Mouse (Mus musculus): ENCODE measurements at regions not wholly inside any gene's neighbourhood (a gene's known extent, or its start where the extent isn't known, plus 50 kb on each side); places are given as distances from the start of the nearest gene placed in this dataset.

DNA sequence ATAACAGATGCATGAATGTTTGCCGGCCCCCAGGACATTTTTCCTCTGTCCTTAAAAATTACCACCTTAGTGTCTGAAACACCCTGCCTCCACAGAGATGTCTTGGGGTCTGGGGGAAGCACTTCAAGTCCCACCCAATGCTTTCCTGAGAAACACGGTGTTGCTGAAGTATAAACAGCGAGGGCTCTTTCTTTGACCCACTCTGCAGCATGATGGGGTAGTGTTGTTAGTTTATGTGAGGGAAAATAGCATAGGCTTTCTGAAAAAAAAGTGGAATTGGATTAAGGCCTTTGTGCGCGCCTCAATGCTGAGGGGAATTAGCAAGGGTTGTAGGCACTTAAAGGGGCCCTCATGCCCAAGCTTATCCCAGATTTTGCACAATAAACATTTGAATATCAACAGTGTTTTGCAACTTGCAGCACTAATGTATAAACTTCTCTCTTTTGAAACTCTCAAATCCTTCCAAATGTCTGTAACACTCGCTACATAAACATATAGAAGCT lies 201.8 kb downstream of the Nr2f2 start:
- H3K4me3 ChIP-seq (ENCODE audit: low read depth, low read length) = no peak overlapping the region
- H3K36me3 ChIP-seq (ENCODE audit: control insufficient read depth, insufficient read depth, low read length) = no peaks in the 10 kb centered on the region
- peaks cover 74% of the 10 kb centered on the region for H3K27me3 ChIP-seq (replicated peaks; ENCODE audit: control insufficient read depth, insufficient read depth, low read length)
- WGBS = 9% methylated on average over 6 of the region's 6 CpGs
- H3K9me3 ChIP-seq (replicated peaks; ENCODE audit: control insufficient read depth, low read length) = no peaks in the 10 kb centered on the region
- no peak overlapping the region for H3K4me2 ChIP-seq (ENCODE audit: low read length)
- no peak for DNase-seq (ENCODE audit: low spot score)
- H3K4me1 ChIP-seq (ENCODE audit: control insufficient read depth, insufficient read depth, low read length) = no peaks in the 10 kb centered on the region
- no peak overlapping the region for H3K9ac ChIP-seq (ENCODE audit: low read length)
- no peak overlapping the region for H3K27ac ChIP-seq (ENCODE audit: low read depth, low read length)
- ATAC-seq = 0 out of 2 replicates have a peak, but pooled peaks have one; percentile 12

DNA sequence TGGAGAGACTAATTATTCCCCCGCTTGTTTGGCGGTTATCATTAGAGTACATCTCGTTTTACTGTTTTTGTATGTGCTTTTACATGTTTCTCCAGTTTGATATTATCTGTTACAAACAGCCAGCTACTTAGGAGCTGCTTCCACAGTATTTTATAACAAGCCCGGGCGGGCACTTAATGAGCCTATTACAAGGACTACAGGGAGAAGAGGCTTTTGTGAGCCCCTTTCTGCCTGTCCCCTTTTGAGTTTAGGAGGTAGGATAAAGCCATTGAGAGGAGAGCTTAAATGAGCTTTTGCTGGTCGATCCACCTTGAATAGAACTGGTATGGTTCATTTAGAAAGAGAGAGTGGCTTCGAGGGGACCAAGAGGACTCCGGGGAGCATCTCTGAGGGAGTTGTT lies 208.0 kb downstream of the Nr2f2 start:
- no peak overlapping the region for H3K4me3 ChIP-seq (ENCODE audit: low read depth, low read length)
- H3K36me3 ChIP-seq (ENCODE audit: control insufficient read depth, insufficient read depth, low read length) = no peaks in the 10 kb centered on the region
- DNase-seq (ENCODE audit: low spot score) = no peak
- no peaks in the 10 kb centered on the region for H3K9me3 ChIP-seq (replicated peaks; ENCODE audit: control insufficient read depth, low read length)
- peaks cover 5% of the 10 kb centered on the region for H3K4me1 ChIP-seq (ENCODE audit: control insufficient read depth, insufficient read depth, low read length)
- no peak for ATAC-seq
- H3K9ac ChIP-seq (ENCODE audit: low read length) = no peak overlapping the region
- H3K27me3 ChIP-seq (replicated peaks; ENCODE audit: control insufficient read depth, insufficient read depth, low read length) = peaks cover 32% of the 10 kb centered on the region; the same call in 1 of the 2 replicates
- 5% methylated on average over 8 of the region's 8 CpGs for WGBS
- no peak overlapping the region for H3K4me2 ChIP-seq (ENCODE audit: low read length)
- H3K27ac ChIP-seq (ENCODE audit: low read depth, low read length) = no peak overlapping the region

DNA sequence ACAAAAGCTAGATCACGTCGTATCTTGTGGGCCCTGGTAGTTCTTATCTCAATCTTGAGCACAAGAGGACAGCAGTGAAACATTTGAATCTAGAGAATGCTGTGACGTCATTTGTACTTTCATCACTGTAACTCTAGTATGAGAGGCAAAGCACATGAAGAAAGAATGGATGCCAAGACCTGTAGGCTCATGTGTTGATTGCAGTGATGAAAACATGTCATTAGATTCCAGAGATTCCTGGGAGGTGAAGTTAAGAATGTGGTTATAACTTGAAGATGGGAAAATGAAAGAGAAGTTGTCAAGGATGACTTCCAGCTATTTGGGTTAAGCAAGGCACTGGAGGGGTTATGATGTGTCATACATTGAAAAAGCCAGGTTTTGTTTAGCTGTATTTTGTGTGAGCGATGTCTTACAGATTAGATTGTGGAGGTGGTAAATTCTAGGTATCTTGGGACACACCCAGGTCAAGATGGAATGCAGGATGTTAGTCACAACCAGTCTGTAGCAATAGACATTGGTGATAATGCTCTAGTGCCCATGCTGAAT lies 221.7 kb downstream of the Nr2f2 start:
- H3K4me2 ChIP-seq (ENCODE audit: low read length) = no peak overlapping the region
- no peak overlapping the region for H3K27ac ChIP-seq (ENCODE audit: low read depth, low read length)
- WGBS = 93% methylated on average over 4 of the region's 4 CpGs
- H3K4me1 ChIP-seq (ENCODE audit: control insufficient read depth, insufficient read depth, low read length) = no peaks in the 10 kb centered on the region
- H3K9me3 ChIP-seq (replicated peaks; ENCODE audit: control insufficient read depth, low read length) = no peaks in the 10 kb centered on the region
- DNase-seq (ENCODE audit: low spot score) = no peak
- no peak overlapping the region for H3K9ac ChIP-seq (ENCODE audit: low read length)
- ATAC-seq = no peak
- H3K4me3 ChIP-seq (ENCODE audit: low read depth, low read length) = no peak overlapping the region
- no peaks in the 10 kb centered on the region for H3K36me3 ChIP-seq (ENCODE audit: control insufficient read depth, insufficient read depth, low read length)
- no peaks in the 10 kb centered on the region for H3K27me3 ChIP-seq (replicated peaks; ENCODE audit: control insufficient read depth, insufficient read depth, low read length)

DNA sequence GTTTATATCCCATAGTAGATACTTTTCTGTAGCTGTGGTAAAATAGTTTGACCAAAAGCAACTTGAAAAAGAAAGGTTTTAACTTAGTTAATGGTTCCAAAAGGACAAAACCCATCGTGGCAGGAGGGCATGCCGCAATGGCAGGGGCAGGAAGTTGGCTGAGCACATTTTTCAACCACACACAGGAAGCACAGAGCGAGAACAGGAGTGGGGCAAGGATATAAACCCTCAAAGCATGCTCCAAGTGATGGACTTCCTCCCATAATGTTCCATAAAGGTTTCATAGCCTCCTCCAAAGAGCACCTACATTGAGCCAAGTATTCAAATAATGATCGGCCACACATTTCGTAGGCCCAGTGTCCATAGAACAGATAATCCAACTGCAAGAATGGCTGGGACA lies 229.7 kb downstream of the Nr2f2 start:
- Histone ChIP-seq H3K9ac (ENCODE audit: low read length) (no peak overlapping the region), H3K4me3 (ENCODE audit: low read depth, low read length) (no peak overlapping the region), H3K4me2 (ENCODE audit: low read length) (no peak overlapping the region), H3K27ac (ENCODE audit: low read depth, low read length) (no peak overlapping the region), H3K36me3 (ENCODE audit: control insufficient read depth, insufficient read depth, low read length) (no peaks in the 10 kb centered on the region), H3K9me3 (replicated peaks; ENCODE audit: control insufficient read depth, low read length) (no peaks in the 10 kb centered on the region), H3K27me3 (replicated peaks; ENCODE audit: control insufficient read depth, insufficient read depth, low read length) (no peaks in the 10 kb centered on the region), H3K4me1 (ENCODE audit: control insufficient read depth, insufficient read depth, low read length) (no peaks in the 10 kb centered on the region)
- 87% methylated on average over 5 of the region's 5 CpGs for WGBS
- DNase-seq (ENCODE audit: low spot score) (no peak), ATAC-seq (no peak)

DNA sequence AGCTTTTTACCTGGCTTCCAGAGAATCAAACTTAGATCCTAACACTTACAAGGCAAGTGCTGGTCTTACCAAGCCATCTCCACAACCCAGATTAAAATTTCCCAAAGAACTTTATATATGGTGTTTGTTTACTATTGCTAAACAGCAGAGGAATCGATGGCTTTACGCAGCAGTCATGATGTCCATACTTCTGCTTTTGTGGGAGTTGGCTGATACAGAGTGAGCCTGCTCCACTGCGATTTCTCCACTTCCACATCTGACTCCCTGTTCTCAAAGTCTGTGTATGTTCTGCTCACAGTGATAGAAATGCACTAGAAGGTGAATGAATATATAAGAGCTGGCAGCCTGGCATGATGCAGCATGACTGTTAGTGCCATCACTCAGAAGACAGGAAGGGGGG lies 231.1 kb downstream of the Nr2f2 start:
- H3K4me2 ChIP-seq (ENCODE audit: low read length) = no peak overlapping the region
- no peaks in the 10 kb centered on the region for H3K27me3 ChIP-seq (replicated peaks; ENCODE audit: control insufficient read depth, insufficient read depth, low read length)
- no peak for ATAC-seq
- no peaks in the 10 kb centered on the region for H3K9me3 ChIP-seq (replicated peaks; ENCODE audit: control insufficient read depth, low read length)
- no peak overlapping the region for H3K27ac ChIP-seq (ENCODE audit: low read depth, low read length)
- H3K9ac ChIP-seq (ENCODE audit: low read length) = no peak overlapping the region
- no peak for DNase-seq (ENCODE audit: low spot score)
- H3K36me3 ChIP-seq (ENCODE audit: control insufficient read depth, insufficient read depth, low read length) = no peaks in the 10 kb centered on the region
- WGBS = 96% methylated on average over 3 of the region's 3 CpGs
- no peak overlapping the region for H3K4me3 ChIP-seq (ENCODE audit: low read depth, low read length)
- H3K4me1 ChIP-seq (ENCODE audit: control insufficient read depth, insufficient read depth, low read length) = peaks cover under 1% of the 10 kb centered on the region; the same call in 1 of the 2 replicates

DNA sequence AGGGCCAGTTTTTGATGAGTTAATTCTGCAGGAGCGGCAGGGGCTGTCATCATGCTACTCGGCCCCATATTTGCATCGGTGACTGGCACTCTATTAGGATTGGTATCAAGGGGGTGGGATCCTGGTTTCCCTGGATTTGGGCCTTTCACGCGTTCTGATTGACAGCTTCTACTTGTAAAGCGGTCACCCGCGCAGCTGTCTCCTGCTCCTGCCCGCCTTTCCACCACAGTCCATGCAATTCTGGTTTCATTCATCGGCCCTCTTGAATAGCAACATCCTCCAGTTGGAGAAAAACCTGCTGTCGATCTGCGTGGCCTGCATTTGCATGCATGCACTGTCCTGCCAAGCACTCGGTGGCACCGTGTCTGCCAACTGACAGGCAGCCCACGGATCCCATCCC lies 236.6 kb downstream of the Nr2f2 start:
- 15% methylated on average over 15 of the region's 15 CpGs for WGBS
- Histone ChIP-seq H3K27me3 (replicated peaks; ENCODE audit: control insufficient read depth, insufficient read depth, low read length) (no peaks in the 10 kb centered on the region), H3K4me1 (ENCODE audit: control insufficient read depth, insufficient read depth, low read length) (peaks cover 10% of the 10 kb centered on the region; the same call in 1 of the 2 replicates), H3K9ac (ENCODE audit: low read length) (peak overlapping the region; percentile 29), H3K9me3 (replicated peaks; ENCODE audit: control insufficient read depth, low read length) (no peaks in the 10 kb centered on the region), H3K4me3 (ENCODE audit: low read depth, low read length) (no peak overlapping the region), H3K4me2 (ENCODE audit: low read length) (peak overlapping the region; percentile 25), H3K36me3 (ENCODE audit: control insufficient read depth, insufficient read depth, low read length) (no peaks in the 10 kb centered on the region), H3K27ac (ENCODE audit: low read depth, low read length) (peak overlapping the region; percentile 30)
- peak; percentile 97 for ATAC-seq
- peak; percentile 89 for DNase-seq (ENCODE audit: low spot score)

DNA sequence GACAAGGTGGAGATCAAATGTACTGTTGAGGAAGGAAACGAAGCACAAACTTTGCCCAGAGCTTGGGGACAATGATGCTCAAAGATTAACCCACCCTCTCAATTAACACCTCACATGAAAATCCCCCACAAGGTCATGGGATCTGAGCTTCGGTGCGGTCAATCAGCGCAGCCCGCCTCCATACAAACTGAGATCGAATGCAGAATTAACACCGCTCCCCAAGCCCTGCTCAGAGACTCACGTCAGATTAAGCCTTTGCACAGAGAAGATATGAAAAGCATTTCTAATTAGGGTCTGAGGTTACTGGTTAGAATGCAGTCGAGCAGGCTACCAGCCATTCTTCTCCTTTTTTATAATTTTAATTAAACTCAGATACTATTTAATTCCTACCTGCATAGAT lies 243.7 kb downstream of the Nr2f2 start:
- H3K9ac ChIP-seq (ENCODE audit: low read length) = no peak overlapping the region
- peaks cover 13% of the 10 kb centered on the region; the same call in 1 of the 2 replicates for H3K4me1 ChIP-seq (ENCODE audit: control insufficient read depth, insufficient read depth, low read length)
- ATAC-seq (no peak), DNase-seq (ENCODE audit: low spot score) (no peak)
- H3K4me3 ChIP-seq (ENCODE audit: low read depth, low read length) = no peak overlapping the region
- WGBS = 5% methylated on average over 9 of the region's 9 CpGs
- H3K27ac ChIP-seq (ENCODE audit: low read depth, low read length) = no peak overlapping the region
- H3K4me2 ChIP-seq (ENCODE audit: low read length) = no peak overlapping the region
- H3K27me3 ChIP-seq (replicated peaks; ENCODE audit: control insufficient read depth, insufficient read depth, low read length) = peaks cover 6% of the 10 kb centered on the region; the same call in 1 of the 2 replicates
- H3K9me3 ChIP-seq (replicated peaks; ENCODE audit: control insufficient read depth, low read length) = no peaks in the 10 kb centered on the region
- H3K36me3 ChIP-seq (ENCODE audit: control insufficient read depth, insufficient read depth, low read length) = no peaks in the 10 kb centered on the region

DNA sequence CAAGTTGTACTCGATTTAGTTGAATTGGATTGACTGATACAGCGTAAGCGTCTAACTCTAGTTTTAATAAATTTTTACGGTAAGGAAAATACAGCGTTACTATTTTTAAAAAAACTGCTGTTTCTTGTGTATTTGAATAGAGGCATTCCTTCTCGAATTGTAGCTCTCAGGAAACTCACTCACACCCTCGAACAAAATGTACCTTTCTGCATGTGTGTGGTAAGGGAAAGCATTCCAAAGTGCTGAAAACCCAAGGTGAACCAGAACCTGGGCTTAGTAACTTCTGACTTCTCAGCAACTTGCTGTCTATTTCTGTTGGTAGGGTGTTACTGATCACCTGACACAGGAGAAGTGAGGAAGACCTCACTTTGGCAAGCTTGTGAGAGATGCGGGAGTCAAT lies 247.0 kb downstream of the Nr2f2 start:
- ATAC-seq (no peak), DNase-seq (ENCODE audit: low spot score) (no peak)
- Histone ChIP-seq H3K4me3 (ENCODE audit: low read depth, low read length) (no peak overlapping the region), H3K4me1 (ENCODE audit: control insufficient read depth, insufficient read depth, low read length) (peaks cover 16% of the 10 kb centered on the region; the same call in 1 of the 2 replicates), H3K9me3 (replicated peaks; ENCODE audit: control insufficient read depth, low read length) (no peaks in the 10 kb centered on the region), H3K36me3 (ENCODE audit: control insufficient read depth, insufficient read depth, low read length) (no peaks in the 10 kb centered on the region), H3K4me2 (ENCODE audit: low read length) (no peak overlapping the region), H3K9ac (ENCODE audit: low read length) (no peak overlapping the region), H3K27me3 (replicated peaks; ENCODE audit: control insufficient read depth, insufficient read depth, low read length) (peaks cover 9% of the 10 kb centered on the region; the same call in 1 of the 2 replicates), H3K27ac (ENCODE audit: low read depth, low read length) (0 out of 2 replicates have a peak overlapping the region, but pooled peaks have one; percentile 15)
- WGBS = 67% methylated on average over 8 of the region's 8 CpGs

DNA sequence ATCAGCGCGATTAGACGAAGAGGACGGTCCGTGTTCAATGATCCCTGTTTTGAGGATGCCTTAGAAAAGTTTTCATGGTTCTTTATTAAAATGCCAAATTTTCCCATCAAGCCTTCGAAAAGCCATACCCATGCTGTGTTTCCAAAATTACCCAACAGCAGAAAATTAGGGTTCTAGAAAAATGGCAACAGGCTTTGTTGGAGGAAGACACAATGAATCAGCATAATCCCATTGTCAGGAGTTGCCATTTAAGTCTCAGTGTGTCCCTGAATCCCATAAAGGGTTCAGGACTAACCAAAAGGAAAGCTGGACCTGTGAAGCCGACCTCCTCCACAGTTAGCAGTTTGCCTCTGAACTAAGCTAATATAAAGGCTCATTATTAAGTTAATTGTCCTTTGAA lies 247.6 kb downstream of the Nr2f2 start:
- H3K9ac ChIP-seq (ENCODE audit: low read length) = peak overlapping the region; percentile 64
- H3K36me3 ChIP-seq (ENCODE audit: control insufficient read depth, insufficient read depth, low read length) = no peaks in the 10 kb centered on the region
- no peak for ATAC-seq
- H3K9me3 ChIP-seq (replicated peaks; ENCODE audit: control insufficient read depth, low read length) = no peaks in the 10 kb centered on the region
- peak overlapping the region; percentile 90 for H3K27ac ChIP-seq (ENCODE audit: low read depth, low read length)
- peak; percentile 46 for DNase-seq (ENCODE audit: low spot score)
- H3K4me1 ChIP-seq (ENCODE audit: control insufficient read depth, insufficient read depth, low read length) = peaks cover 16% of the 10 kb centered on the region; the same call in 1 of the 2 replicates
- H3K4me3 ChIP-seq (ENCODE audit: low read depth, low read length) = peak overlapping the region; percentile 31
- peaks cover 9% of the 10 kb centered on the region; the same call in 1 of the 2 replicates for H3K27me3 ChIP-seq (replicated peaks; ENCODE audit: control insufficient read depth, insufficient read depth, low read length)
- H3K4me2 ChIP-seq (ENCODE audit: low read length) = peak overlapping the region; percentile 65
- 6% methylated on average over 7 of the region's 7 CpGs for WGBS

Measured in forebrain, embryonic 14.5 days (tissue).